Mouse (Mus musculus) Patski (cell line): ENCODE results near the gene Pdia4. TPM values are rescaled to one million over a fixed set of nuclear protein-coding genes. Genes with fewer than 3 reads are reported as not detected.
"Not testable (repeated sequence)": the region's sequence is repeated elsewhere in the genome, so short reads cannot be mapped to it uniquely, and the experiment has no call there.

Experiments used
- ATAC-seq: fragments of 100-300 bp; one replicate; pipeline ENCODE4 v1.8.0; 2021
- CTCF ChIA-PET: fragments of 350-600 bp; sonication (Branson Sonifier 250); formaldehyde crosslinking; loops from one replicate; lab custom pipeline; 2022; ENCODE audit warnings: inconsistent platforms; lab: Charles Lee
- POLR2A ChIA-PET: fragments of 350-600 bp; sonication (Branson Sonifier 250); formaldehyde crosslinking; loops from one replicate; lab custom pipeline; 2022; ENCODE audit warnings: antibody characterized with exemption, inconsistent platforms; lab: Charles Lee
- DNase-seq: peaks from one replicate; pipeline ENCODE4 v3.0.0-alpha.2; 2011; ENCODE audit warnings: low read depth, low spot score
- H3K27me3 ChIP-seq: fragments of 371-371 bp; one replicate; pipeline ENCODE4 v1.5.1; 2021
- in situ Hi-C: fragments of 300-500 bp; cut with MboI; formaldehyde crosslinking; loops from 3 replicates; pipeline ENCODE4 v1.11.1; 2018; ENCODE audit warnings: low pct_unique_long_range_greater_than_20kb, mixed read lengths
- polyA plus RNA-seq: library from polyadenylated mRNA; unstranded; gene quantifications from one replicate; pipeline ENCODE4 v1.2.3, GENCODE M21; 2021

Gene Pdia4
- polyA plus RNA-seq, 1 experiment from 2014 or later: 241 TPM

- POLR2A ChIA-PET, DNase-seq, H3K27me3 ChIP-seq, CTCF ChIA-PET, in situ Hi-C loops, ATAC-seq: not testable (repeated sequence)
Observed at GRCm38 (mm10) chr6:47757849-47758248, 55.4 kb downstream of the Pdia4 start.

- DNase-seq, CTCF ChIA-PET, ATAC-seq, H3K27me3 ChIP-seq, POLR2A ChIA-PET, in situ Hi-C loops: not testable (repeated sequence)
Observed at GRCm38 (mm10) chr6:47757429-47757828, 55.8 kb downstream of the Pdia4 start.

- CTCF ChIA-PET, ATAC-seq, DNase-seq, in situ Hi-C loops, H3K27me3 ChIP-seq, POLR2A ChIA-PET: not testable (repeated sequence)
Observed at GRCm38 (mm10) chr6:47753144-47753543, 60.1 kb downstream of the Pdia4 start.

GRCm38 (mm10) chr6:47748306-47748705 is 64.9 kb downstream of the Pdia4 start:
- H3K27me3 ChIP-seq, CTCF ChIA-PET, POLR2A ChIA-PET, in situ Hi-C loops, DNase-seq, ATAC-seq: not testable (repeated sequence)

- H3K27me3 ChIP-seq, ATAC-seq, POLR2A ChIA-PET, DNase-seq, in situ Hi-C loops, CTCF ChIA-PET: not testable (repeated sequence)
Observed at GRCm38 (mm10) chr6:47747886-47748285, 65.3 kb downstream of the Pdia4 start.

Other genes with a start within 250 kb of the Pdia4 start
- 125 TPM for gene Ezh2, start 218.1 kb downstream of the Pdia4 start, polyA plus RNA-seq
- 0.82 TPM for gene Zfp786, start 17.4 kb upstream of the Pdia4 start, polyA plus RNA-seq
- 7.0 TPM for gene Zfp398, start 22.2 kb upstream of the Pdia4 start, polyA plus RNA-seq
- 9.5 TPM for gene Zfp282, start 63.8 kb upstream of the Pdia4 start, polyA plus RNA-seq
- 17.7 TPM for gene Zfp212, start 107.0 kb upstream of the Pdia4 start, polyA plus RNA-seq
- gene Zfp956, start 140.0 kb upstream of the Pdia4 start, polyA plus RNA-seq: 6.2 TPM
- gene Zfp777, start 235.5 kb upstream of the Pdia4 start, polyA plus RNA-seq: 36.1 TPM